Mouse (Mus musculus): ENCODE results near the gene Brd3os. TPM values are rescaled to one million over a fixed set of nuclear protein-coding genes. Genes with fewer than 3 reads are reported as not detected.

The Brd3os gene
- polyA plus RNA-seq, 1 experiment from 2014 or later = 12.9 TPM

DNA sequence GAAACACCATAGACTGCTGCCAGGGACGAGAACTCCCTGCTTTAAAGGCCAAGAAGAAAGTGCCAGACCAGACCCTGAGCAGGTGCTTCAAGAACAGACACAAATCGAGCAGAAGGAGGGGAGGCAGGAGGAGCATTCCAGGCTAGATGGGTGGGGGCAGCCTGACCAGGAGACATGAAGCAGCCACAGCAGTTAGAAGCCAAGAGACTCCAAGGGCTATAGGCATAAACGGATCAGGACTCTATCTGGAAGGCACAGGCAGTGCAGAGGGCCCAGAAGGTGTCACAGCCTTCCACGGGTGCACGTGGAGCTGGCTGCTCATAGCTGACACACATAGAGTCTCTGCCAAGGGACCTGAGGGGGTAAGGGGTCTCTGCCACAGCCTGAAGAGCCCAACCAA, 18.0 kb downstream of the Brd3os start:
- H3K4me3 ChIP-seq (ENCODE audit: low read depth, low read length) = no peak overlapping the region
- H3K9ac ChIP-seq (replicated peaks; ENCODE audit: low read length) = no peak overlapping the region
- ATAC-seq (replicated peaks; ENCODE audit: insufficient number of reproducible peaks, low FRiP score, low TSS enrichment, low read depth) (no peak), DNase-seq (ENCODE audit: low spot score) (no peak)
- H3K4me2 ChIP-seq (ENCODE audit: low read depth, low read length) = no peak overlapping the region
- H3K27me3 ChIP-seq (ENCODE audit: control insufficient read depth, insufficient read depth, low read length) = no peaks in the 10 kb centered on the region
- peaks cover 43% of the 10 kb centered on the region for H3K36me3 ChIP-seq (replicated peaks; ENCODE audit: control insufficient read depth, insufficient read depth, low read depth, low read length)
- WGBS = 90% methylated on average over 5 of the region's 5 CpGs
- H3K9me3 ChIP-seq (replicated peaks; ENCODE audit: control insufficient read depth, low read length) = no peaks in the 10 kb centered on the region
- H3K27ac ChIP-seq (replicated peaks; ENCODE audit: low read depth, low read length) = no peak overlapping the region
- no peaks in the 10 kb centered on the region for H3K4me1 ChIP-seq (ENCODE audit: control insufficient read depth, insufficient read depth, low read length)

GRCm38 (mm10) chr2:27460651-27461050, 18.5 kb downstream of the Brd3os start:
- Histone ChIP-seq H3K27ac (replicated peaks; ENCODE audit: low read depth, low read length) (no peak overlapping the region), H3K9me3 (replicated peaks; ENCODE audit: control insufficient read depth, low read length) (no peaks in the 10 kb centered on the region), H3K36me3 (replicated peaks; ENCODE audit: control insufficient read depth, insufficient read depth, low read depth, low read length) (peaks cover 43% of the 10 kb centered on the region), H3K27me3 (ENCODE audit: control insufficient read depth, insufficient read depth, low read length) (no peaks in the 10 kb centered on the region), H3K4me3 (ENCODE audit: low read depth, low read length) (no peak overlapping the region), H3K9ac (replicated peaks; ENCODE audit: low read length) (no peak overlapping the region), H3K4me1 (ENCODE audit: control insufficient read depth, insufficient read depth, low read length) (no peaks in the 10 kb centered on the region), H3K4me2 (ENCODE audit: low read depth, low read length) (no peak overlapping the region)
- no peak for ATAC-seq (replicated peaks; ENCODE audit: insufficient number of reproducible peaks, low FRiP score, low TSS enrichment, low read depth)
- WGBS = 69% methylated on average over 9 of the region's 9 CpGs
- DNase-seq (ENCODE audit: low spot score) = no peak

DNA sequence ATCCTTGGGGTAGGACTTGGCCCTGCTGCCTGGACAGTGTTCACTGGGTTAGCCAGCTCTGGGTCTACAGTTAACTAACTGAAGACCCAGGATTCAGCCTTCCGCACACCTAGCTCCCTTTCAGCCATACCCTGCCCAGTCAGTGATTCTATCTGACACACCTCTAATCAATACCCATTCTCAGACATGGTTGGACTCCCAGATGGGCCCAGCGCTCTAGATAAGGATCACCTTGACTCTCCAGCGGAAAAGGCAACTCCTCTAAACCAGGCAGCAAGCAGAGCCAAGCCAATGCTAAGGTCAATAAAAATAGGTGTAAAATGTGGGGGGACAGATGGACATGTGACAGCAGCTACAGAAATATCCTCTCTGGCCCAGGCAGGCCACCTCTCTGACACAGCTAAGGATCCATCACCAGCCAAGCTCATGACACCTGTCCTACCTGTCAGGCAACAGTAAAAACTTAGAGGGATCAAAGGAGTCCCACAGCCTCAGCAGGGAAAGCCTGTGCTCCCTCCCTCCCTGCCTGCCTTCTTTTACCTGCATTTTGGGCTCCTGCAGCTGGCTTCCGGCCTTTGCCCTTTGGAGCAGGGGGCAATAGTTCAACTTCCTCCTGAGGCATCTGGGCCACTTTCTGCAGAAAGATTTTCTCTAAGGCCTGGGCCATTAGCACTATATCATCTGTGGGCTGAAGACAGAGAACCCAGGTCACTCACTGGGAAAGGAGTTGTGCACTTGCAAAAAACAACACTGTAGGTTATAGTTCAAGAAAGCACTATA, 19.9 kb downstream of the Brd3os start:
- ATAC-seq (replicated peaks; ENCODE audit: insufficient number of reproducible peaks, low FRiP score, low TSS enrichment, low read depth) (no peak), DNase-seq (ENCODE audit: low spot score) (no peak)
- H3K4me2 ChIP-seq (ENCODE audit: low read depth, low read length) = no peak overlapping the region
- H3K27ac ChIP-seq (replicated peaks; ENCODE audit: low read depth, low read length) = no peak overlapping the region
- 89% methylated on average over 4 of the region's 4 CpGs for WGBS
- H3K36me3 ChIP-seq (replicated peaks; ENCODE audit: control insufficient read depth, insufficient read depth, low read depth, low read length) = peaks cover 33% of the 10 kb centered on the region
- H3K4me1 ChIP-seq (ENCODE audit: control insufficient read depth, insufficient read depth, low read length) = no peaks in the 10 kb centered on the region
- H3K4me3 ChIP-seq (ENCODE audit: low read depth, low read length) = no peak overlapping the region
- no peak overlapping the region for H3K9ac ChIP-seq (replicated peaks; ENCODE audit: low read length)
- no peaks in the 10 kb centered on the region for H3K9me3 ChIP-seq (replicated peaks; ENCODE audit: control insufficient read depth, low read length)
- no peaks in the 10 kb centered on the region for H3K27me3 ChIP-seq (ENCODE audit: control insufficient read depth, insufficient read depth, low read length)

DNA sequence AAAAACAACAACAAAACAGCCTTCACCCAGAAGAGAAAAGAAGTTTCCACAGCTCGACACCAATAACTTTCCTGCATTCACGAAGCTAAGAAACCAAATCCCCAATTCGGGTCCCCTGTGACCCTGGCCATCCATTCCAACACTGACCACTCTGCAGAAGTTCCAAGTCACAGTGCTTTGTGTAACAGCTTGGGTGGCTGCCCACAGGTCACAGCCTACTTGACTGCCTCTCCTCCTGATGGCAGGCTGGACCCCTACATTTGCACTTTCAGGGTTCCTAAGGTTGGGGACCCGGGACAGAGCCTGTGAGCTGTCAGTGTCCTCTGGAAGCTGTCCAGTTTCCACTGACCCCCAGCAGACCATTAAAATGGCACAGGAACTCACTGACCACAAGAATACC, 20.8 kb downstream of the Brd3os start:
- H3K9me3 ChIP-seq (replicated peaks; ENCODE audit: control insufficient read depth, low read length) = no peaks in the 10 kb centered on the region
- no peak overlapping the region for H3K4me3 ChIP-seq (ENCODE audit: low read depth, low read length)
- H3K27me3 ChIP-seq (ENCODE audit: control insufficient read depth, insufficient read depth, low read length) = no peaks in the 10 kb centered on the region
- no peak for ATAC-seq (replicated peaks; ENCODE audit: insufficient number of reproducible peaks, low FRiP score, low TSS enrichment, low read depth)
- H3K36me3 ChIP-seq (replicated peaks; ENCODE audit: control insufficient read depth, insufficient read depth, low read depth, low read length) = peaks cover 24% of the 10 kb centered on the region
- no peak overlapping the region for H3K4me2 ChIP-seq (ENCODE audit: low read depth, low read length)
- no peak for DNase-seq (ENCODE audit: low spot score)
- H3K4me1 ChIP-seq (ENCODE audit: control insufficient read depth, insufficient read depth, low read length) = no peaks in the 10 kb centered on the region
- WGBS = 95% methylated on average over 4 of the region's 4 CpGs
- H3K27ac ChIP-seq (replicated peaks; ENCODE audit: low read depth, low read length) = no peak overlapping the region
- no peak overlapping the region for H3K9ac ChIP-seq (replicated peaks; ENCODE audit: low read length)

- 63% methylated on average over 4 of the region's 4 CpGs for WGBS
- Histone ChIP-seq H3K27me3 (ENCODE audit: control insufficient read depth, insufficient read depth, low read length) (no peaks in the 10 kb centered on the region), H3K27ac (replicated peaks; ENCODE audit: low read depth, low read length) (no peak overlapping the region), H3K4me2 (ENCODE audit: low read depth, low read length) (no peak overlapping the region), H3K4me3 (ENCODE audit: low read depth, low read length) (no peak overlapping the region), H3K4me1 (ENCODE audit: control insufficient read depth, insufficient read depth, low read length) (peaks cover 12% of the 10 kb centered on the region), H3K9me3 (replicated peaks; ENCODE audit: control insufficient read depth, low read length) (no peaks in the 10 kb centered on the region), H3K9ac (replicated peaks; ENCODE audit: low read length) (no peak overlapping the region), H3K36me3 (replicated peaks; ENCODE audit: control insufficient read depth, insufficient read depth, low read depth, low read length) (no peaks in the 10 kb centered on the region; the same call in none of the 2 replicates)
- DNase-seq (ENCODE audit: low spot score) (no peak), ATAC-seq (replicated peaks; ENCODE audit: insufficient number of reproducible peaks, low FRiP score, low TSS enrichment, low read depth) (no peak)
These were observed 27.3 kb downstream of the Brd3os start for GRCm38 (mm10) chr2:27469292-27469990.

DNA sequence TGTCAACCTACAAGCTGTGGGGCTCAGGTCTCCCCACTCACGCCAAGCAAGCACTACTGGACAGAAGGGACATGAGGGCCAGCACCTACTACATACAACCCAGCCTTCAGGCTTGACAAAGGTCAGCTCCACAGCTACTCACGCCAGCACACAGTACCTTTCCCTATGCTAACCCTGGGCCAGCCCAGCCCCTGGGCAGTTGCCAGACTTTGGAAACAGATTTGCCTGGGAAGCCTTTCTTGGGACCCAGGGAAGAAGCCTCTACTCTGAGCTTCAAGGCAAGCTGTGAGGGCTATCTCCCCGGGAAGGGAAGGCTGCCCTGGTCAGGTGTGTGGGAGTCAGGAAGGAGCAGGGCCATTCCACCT, 27.8 kb downstream of the Brd3os start:
- no peak overlapping the region for H3K27ac ChIP-seq (replicated peaks; ENCODE audit: low read depth, low read length)
- no peak for ATAC-seq (replicated peaks; ENCODE audit: insufficient number of reproducible peaks, low FRiP score, low TSS enrichment, low read depth)
- no peaks in the 10 kb centered on the region for H3K9me3 ChIP-seq (replicated peaks; ENCODE audit: control insufficient read depth, low read length)
- H3K27me3 ChIP-seq (ENCODE audit: control insufficient read depth, insufficient read depth, low read length) = no peaks in the 10 kb centered on the region
- H3K4me2 ChIP-seq (ENCODE audit: low read depth, low read length) = no peak overlapping the region
- no peak overlapping the region for H3K4me3 ChIP-seq (ENCODE audit: low read depth, low read length)
- no peak overlapping the region for H3K9ac ChIP-seq (replicated peaks; ENCODE audit: low read length)
- no peaks in the 10 kb centered on the region; the same call in none of the 2 replicates for H3K36me3 ChIP-seq (replicated peaks; ENCODE audit: control insufficient read depth, insufficient read depth, low read depth, low read length)
- 62% methylated on average over 3 of the region's 3 CpGs for WGBS
- no peak for DNase-seq (ENCODE audit: low spot score)
- peaks cover 12% of the 10 kb centered on the region for H3K4me1 ChIP-seq (ENCODE audit: control insufficient read depth, insufficient read depth, low read length)

GRCm38 (mm10) chr2:27470535-27470934, 28.4 kb downstream of the Brd3os start:
- 91% methylated on average over 2 of the region's 2 CpGs for WGBS
- ATAC-seq (replicated peaks; ENCODE audit: insufficient number of reproducible peaks, low FRiP score, low TSS enrichment, low read depth) (no peak), DNase-seq (ENCODE audit: low spot score) (no peak)
- peaks cover 12% of the 10 kb centered on the region for H3K4me1 ChIP-seq (ENCODE audit: control insufficient read depth, insufficient read depth, low read length)
- no peak overlapping the region for H3K9ac ChIP-seq (replicated peaks; ENCODE audit: low read length)
- no peaks in the 10 kb centered on the region for H3K27me3 ChIP-seq (ENCODE audit: control insufficient read depth, insufficient read depth, low read length)
- no peak overlapping the region for H3K4me2 ChIP-seq (ENCODE audit: low read depth, low read length)
- no peak overlapping the region for H3K4me3 ChIP-seq (ENCODE audit: low read depth, low read length)
- no peak overlapping the region for H3K27ac ChIP-seq (replicated peaks; ENCODE audit: low read depth, low read length)
- no peaks in the 10 kb centered on the region for H3K9me3 ChIP-seq (replicated peaks; ENCODE audit: control insufficient read depth, low read length)
- no peaks in the 10 kb centered on the region; the same call in none of the 2 replicates for H3K36me3 ChIP-seq (replicated peaks; ENCODE audit: control insufficient read depth, insufficient read depth, low read depth, low read length)

DNA sequence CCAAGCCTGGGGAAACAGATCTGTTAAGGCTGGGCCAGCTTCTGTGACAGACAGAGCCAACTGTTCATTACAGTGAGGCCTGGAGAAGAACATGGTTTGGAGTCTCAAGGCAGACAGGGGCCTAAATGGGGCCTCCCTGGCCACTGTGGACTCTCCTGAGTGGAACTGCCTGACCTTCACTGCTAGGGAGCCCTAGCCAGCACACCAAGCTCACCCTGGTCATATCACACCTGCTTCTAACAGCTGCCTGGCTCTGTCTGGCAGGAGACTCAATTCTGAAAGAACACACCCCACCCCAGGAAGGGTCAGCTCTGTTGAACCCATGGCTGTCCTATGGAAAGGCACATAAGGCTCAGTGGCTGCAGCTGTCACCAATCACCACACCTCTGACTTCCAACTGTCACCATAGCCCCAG, 29.1 kb downstream of the Brd3os start:
- peaks cover 12% of the 10 kb centered on the region for H3K4me1 ChIP-seq (ENCODE audit: control insufficient read depth, insufficient read depth, low read length)
- H3K36me3 ChIP-seq (replicated peaks; ENCODE audit: control insufficient read depth, insufficient read depth, low read depth, low read length) = no peaks in the 10 kb centered on the region; the same call in none of the 2 replicates
- H3K4me3 ChIP-seq (ENCODE audit: low read depth, low read length) = no peak overlapping the region

More for the DNA sequence above, 29.1 kb downstream of the Brd3os start:
- no peak for DNase-seq (ENCODE audit: low spot score)
- H3K27ac ChIP-seq (replicated peaks; ENCODE audit: low read depth, low read length) = no peak overlapping the region
- no peaks in the 10 kb centered on the region for H3K27me3 ChIP-seq (ENCODE audit: control insufficient read depth, insufficient read depth, low read length)
- H3K9me3 ChIP-seq (replicated peaks; ENCODE audit: control insufficient read depth, low read length) = no peaks in the 10 kb centered on the region
- no peak overlapping the region for H3K4me2 ChIP-seq (ENCODE audit: low read depth, low read length)
- ATAC-seq (replicated peaks; ENCODE audit: insufficient number of reproducible peaks, low FRiP score, low TSS enrichment, low read depth) = no peak
- no peak overlapping the region for H3K9ac ChIP-seq (replicated peaks; ENCODE audit: low read length)
